ENCODE assay signal across 15 mouse cellular contexts in genomic region chr7:24211343-24211742, GRCm38 (mm10). TPM values are rescaled to one million over a fixed set of nuclear protein-coding genes. Genes with fewer than 3 reads are reported as not detected.
DNase-seq lines count a peak whose midpoint lies in the region; ATAC-seq lines count a peak whose summit lies in the region.
"Had no signal": no experiment of that assay in that cellular context is flagged by ENCODE, and none has a peak within 500 bp of the region (broad histone marks: within the 10 kb centered on the region; RNA-seq: fewer than 3 reads in every experiment).

Gene Zfp111 (minus strand): TSS chr7:24211443.

- 85% methylated on average over 5 of the region's 5 CpGs for WGBS in kidney, embryonic 14.5 days
- 81% methylated on average over 5 of the region's 5 CpGs for WGBS in embryonic facial prominence, embryonic 11.5 days
- WGBS in limb, embryonic 10.5 days = 83% methylated on average over 5 of the region's 5 CpGs
- WGBS in intestine, embryonic 15.5 days = 78% methylated on average over 5 of the region's 5 CpGs

- H3K9ac ChIP-seq in kidney, embryonic 14.5 days (ENCODE audit: low read depth, low read length) = no peak within 1 kb of the TSS
- H3K9ac ChIP-seq in embryonic facial prominence, embryonic 11.5 days (replicated peaks; ENCODE audit: low read length) = no peak within 1 kb of the TSS
- no peak within 1 kb of the TSS for H3K9ac ChIP-seq in intestine, embryonic 15.5 days
- H3K9ac ChIP-seq: midbrain, embryonic 13.5 days; neural tube, embryonic 13.5 days had no signal

- intact Hi-C loops in left cerebral cortex, postnatal 36 days (cut with DNase I) = no loop called here

- H3K4me2 ChIP-seq in kidney, embryonic 14.5 days (replicated peaks; ENCODE audit: low read depth, low read length) = no peak within 1 kb of the TSS
- H3K4me2 ChIP-seq in embryonic facial prominence, embryonic 11.5 days (ENCODE audit: low read depth, low read length) = no peak within 1 kb of the TSS
- no peak within 1 kb of the TSS for H3K4me2 ChIP-seq in intestine, embryonic 15.5 days (replicated peaks)
- H3K4me2 ChIP-seq: midbrain, embryonic 13.5 days; neural tube, embryonic 13.5 days had no signal

- H3K36me3 ChIP-seq in kidney, embryonic 14.5 days (ENCODE audit: control insufficient read depth, insufficient read depth, low read length) = no peaks in the 10 kb centered on the region
- H3K36me3 ChIP-seq in embryonic facial prominence, embryonic 11.5 days (replicated peaks; ENCODE audit: control insufficient read depth, insufficient read depth, low read depth, low read length) = no peaks in the 10 kb centered on the region
- H3K36me3 ChIP-seq in limb, embryonic 10.5 days = no peaks in the 10 kb centered on the region
- no peaks in the 10 kb centered on the region for H3K36me3 ChIP-seq in intestine, embryonic 15.5 days
- H3K36me3 ChIP-seq: G1E; midbrain, embryonic 13.5 days; neural tube, embryonic 13.5 days had no signal

- no peak for DNase-seq in kidney, postnatal 4 days
- no peak for DNase-seq in left cerebral cortex, postnatal 36 days (ENCODE audit: low spot score in 2 of 2)
- DNase-seq in left cerebral cortex, adult 9 months (ENCODE audit: low spot score in 2 of 2) = no peak
- DNase-seq in embryonic facial prominence, embryonic 11.5 days (ENCODE audit: low spot score) = no peak
- DNase-seq in limb, embryonic 10.5 days (ENCODE audit: low spot score) = no peak
- no peak for DNase-seq in testis, postnatal 14 days (ENCODE audit: low spot score)
- DNase-seq: cerebellum, adult 18-20 months; heart, postnatal 36 days; lung, adult 2 months; thymus, adult 18-20 months had no signal

- no peak within 1 kb of the TSS for H3K27ac ChIP-seq in kidney, embryonic 14.5 days (ENCODE audit: low read depth, low read length)
- H3K27ac ChIP-seq in embryonic facial prominence, embryonic 11.5 days (replicated peaks; ENCODE audit: low read depth, low read length) = no peak within 1 kb of the TSS
- H3K27ac ChIP-seq in limb, embryonic 10.5 days = no peak within 1 kb of the TSS
- no peak within 1 kb of the TSS for H3K27ac ChIP-seq in intestine, embryonic 15.5 days
- H3K27ac ChIP-seq: midbrain, embryonic 13.5 days; neural tube, embryonic 13.5 days had no signal

- no peak within 1 kb of the TSS for H3K4me3 ChIP-seq in kidney, embryonic 14.5 days (ENCODE audit: low read length)
- no peak within 1 kb of the TSS for H3K4me3 ChIP-seq in embryonic facial prominence, embryonic 11.5 days (ENCODE audit: low read depth, low read length)
- H3K4me3 ChIP-seq in limb, embryonic 10.5 days = no peak within 1 kb of the TSS
- no peak within 1 kb of the TSS for H3K4me3 ChIP-seq in intestine, embryonic 15.5 days (replicated peaks)
- H3K4me3 ChIP-seq: midbrain, embryonic 13.5 days; neural tube, embryonic 13.5 days had no signal

- no peaks in the 10 kb centered on the region for H3K27me3 ChIP-seq in kidney, embryonic 14.5 days (ENCODE audit: control insufficient read depth, insufficient read depth, low read length)
- H3K27me3 ChIP-seq in embryonic facial prominence, embryonic 11.5 days (ENCODE audit: control insufficient read depth, insufficient read depth, low read length) = no peaks in the 10 kb centered on the region
- H3K27me3 ChIP-seq in limb, embryonic 10.5 days (ENCODE audit: low read depth, poor library complexity, severe bottlenecking) = no peaks in the 10 kb centered on the region
- H3K27me3 ChIP-seq in intestine, embryonic 15.5 days (replicated peaks) = no peaks in the 10 kb centered on the region
- H3K27me3 ChIP-seq: midbrain, embryonic 13.5 days; neural tube, embryonic 13.5 days had no signal

- no peak for ATAC-seq in kidney, embryonic 14.5 days (ENCODE audit: low FRiP score, low TSS enrichment)
- no peak for ATAC-seq in embryonic facial prominence, embryonic 11.5 days (replicated peaks; ENCODE audit: insufficient number of reproducible peaks, low FRiP score, low TSS enrichment, low read depth)
- ATAC-seq in intestine, embryonic 15.5 days = no peak
- ATAC-seq: midbrain, embryonic 13.5 days had no signal

- no peaks in the 10 kb centered on the region for H3K4me1 ChIP-seq in kidney, embryonic 14.5 days (ENCODE audit: control insufficient read depth, insufficient read depth, low read length)
- no peaks in the 10 kb centered on the region for H3K4me1 ChIP-seq in embryonic facial prominence, embryonic 11.5 days (ENCODE audit: control insufficient read depth, insufficient read depth, low read length)
- peaks cover 5% of the 10 kb centered on the region for H3K4me1 ChIP-seq in limb, embryonic 10.5 days
- H3K4me1 ChIP-seq in intestine, embryonic 15.5 days (replicated peaks) = peaks cover 3% of the 10 kb centered on the region; the same call in 1 of the 2 replicates

- H3K9me3 ChIP-seq in kidney, embryonic 14.5 days (ENCODE audit: control insufficient read depth, low read length) = no peaks in the 10 kb centered on the region
- no peaks in the 10 kb centered on the region for H3K9me3 ChIP-seq in embryonic facial prominence, embryonic 11.5 days (replicated peaks; ENCODE audit: control insufficient read depth, low read length)
- no peaks in the 10 kb centered on the region for H3K9me3 ChIP-seq in limb, embryonic 10.5 days (replicated peaks)
- H3K9me3 ChIP-seq in intestine, embryonic 15.5 days = no peaks in the 10 kb centered on the region
- H3K9me3 ChIP-seq: G1E; midbrain, embryonic 13.5 days; neural tube, embryonic 13.5 days had no signal

RNA-seq across cellular contexts. Expression of gene Zfp111, which starts in this region (rescaled TPM):
- 6.8 and 12.0 TPM in 2 replicates for polyA plus RNA-seq in kidney, embryonic 14.5 days (2014; fragmentation: Nextera tagmentation; extraction: Ambion mirVana)
- 10 to 100 TPM; 11.2 to 11.9 TPM for total RNA-seq in left cerebral cortex, postnatal 36 days (2021)
- polyA plus RNA-seq in embryonic facial prominence, embryonic 11.5 days (2014; fragmentation: Nextera tagmentation; extraction: Ambion mirVana) = 12.2 and 13.8 TPM in 2 replicates
- polyA plus RNA-seq in limb, embryonic 10.5 days (2016; fragmentation: Nextera tagmentation; extraction: Ambion mirVana) = 9.9 and 11.5 TPM in 2 replicates
- 7.4 and 7.9 TPM in 2 replicates for polyA plus RNA-seq in intestine, embryonic 15.5 days (2015; fragmentation: Nextera tagmentation; extraction: Ambion mirVana)
